Mouse (Mus musculus) CH12.LX (cell line): ENCODE measurements around the gene Tmc5. TPM values are rescaled to one million over a fixed set of nuclear protein-coding genes. Genes with fewer than 3 reads are reported as not detected.

ENCODE experiments used
- DNase-seq: peaks from one replicate; pipeline ENCODE4 v3.0.0-alpha.2; 2013; ENCODE audit errors: extremely low read depth
- H3K27ac ChIP-seq: 2 replicates; pipeline ENCODE4 v1.5.1; 2012; ENCODE audit warnings: low read depth, mild to moderate bottlenecking, control low read depth, moderate library complexity; ENCODE audit not compliant: insufficient read depth
- H3K27me3 ChIP-seq: replicated peaks from 2 replicates; pipeline ENCODE3; 2012; ENCODE audit warnings: inconsistent platforms
- H3K36me3 ChIP-seq, 2 experiments: replicated peaks in 1 of 2; 2 replicates each; pipeline versions ENCODE3 to v1.6.1; 2012; ENCODE audit warnings: inconsistent platforms in 1 of 2, low read length in 1 of 2, mild to moderate bottlenecking in 1 of 2, mixed read lengths in 1 of 2, moderate library complexity in 1 of 2; ENCODE audit not compliant: control insufficient read depth in 1 of 2, insufficient read depth in 1 of 2
- H3K4me1 ChIP-seq, 2 experiments: 2 replicates each; pipeline ENCODE4 v1.6.1; 2012; ENCODE audit warnings: inconsistent platforms in 1 of 2, moderate library complexity in 1 of 2; ENCODE audit not compliant: insufficient read depth in 2 of 2, control insufficient read depth in 1 of 2
- H3K4me2 ChIP-seq: 2 replicates; pipeline ENCODE4 v1.6.1; 2012; ENCODE audit warnings: low read depth, mild to moderate bottlenecking, control low read depth; ENCODE audit not compliant: poor library complexity, insufficient read depth, severe bottlenecking
- H3K4me3 ChIP-seq, 3 experiments: fragments of 150-350 bp in 1 of 3; sonication (generic) in 1 of 3; replicated peaks in 1 of 3; 2 replicates each; pipeline versions ENCODE3 to v1.5.1; 2011 to 2012; ENCODE audit warnings: low read depth in 2 of 3, low read length in 2 of 3, mild to moderate bottlenecking in 2 of 3, moderate library complexity in 2 of 3, control low read depth in 1 of 3, improper control_type of control experiment in 1 of 3, inconsistent platforms in 1 of 3, mixed read lengths in 1 of 3; ENCODE audit not compliant: poor library complexity in 1 of 3
- H3K79me2 ChIP-seq: replicated peaks from 2 replicates; pipeline ENCODE4 v1.6.1; 2012; ENCODE audit warnings: mild to moderate bottlenecking, moderate library complexity; ENCODE audit not compliant: control insufficient read depth, poor library complexity, insufficient read depth, severe bottlenecking; ENCODE audit errors: extremely low read depth
- H3K9ac ChIP-seq: 2 replicates; pipeline ENCODE4 v1.6.1; 2012; ENCODE audit warnings: low read depth, mild to moderate bottlenecking, control low read depth, moderate library complexity; ENCODE audit not compliant: insufficient read depth
- H3K9me3 ChIP-seq: replicated peaks from 2 replicates; pipeline ENCODE3; 2012; ENCODE audit warnings: low read length, inconsistent platforms, mixed read lengths
- CHD2 ChIP-seq: IDR thresholded peaks from 2 replicates; pipeline ENCODE4 v1.6.1; 2011; ENCODE audit warnings: low read length, improper control_type of control experiment
- E2F4 ChIP-seq: IDR thresholded peaks from 2 replicates; pipeline ENCODE4 v1.6.1; 2011; ENCODE audit warnings: low read depth, low read length, improper control_type of control experiment; ENCODE audit not compliant: insufficient replicate concordance
- ETS1 ChIP-seq: conservative IDR thresholded peaks from 2 replicates; pipeline ENCODE4 v1.6.1; 2012; ENCODE audit warnings: low read depth, mild to moderate bottlenecking, inconsistent platforms, low read length, improper control_type of control experiment, moderate library complexity
- HCFC1 ChIP-seq: IDR thresholded peaks from 2 replicates; pipeline ENCODE4 v1.6.1; 2012; ENCODE audit warnings: low read depth, mild to moderate bottlenecking, inconsistent platforms, low read length, improper control_type of control experiment
- IRF4 ChIP-seq: IDR thresholded peaks from 2 replicates; pipeline ENCODE4 v1.6.1; 2014; ENCODE audit warnings: low read depth, mild to moderate bottlenecking, inconsistent platforms, low read length, improper control_type of control experiment
- MAFK ChIP-seq: IDR thresholded peaks from 2 replicates; pipeline ENCODE4 v1.6.1; 2011; ENCODE audit warnings: low read length, improper control_type of control experiment; ENCODE audit not compliant: insufficient replicate concordance
- MAX ChIP-seq: IDR thresholded peaks from 2 replicates; pipeline ENCODE4 v1.6.1; 2011; ENCODE audit warnings: low read length, improper control_type of control experiment
- MYC ChIP-seq: IDR thresholded peaks from 2 replicates; pipeline ENCODE4 v1.6.1; 2011; ENCODE audit warnings: low read depth, mild to moderate bottlenecking, improper control_type of control experiment, low read length
- NELFE ChIP-seq: IDR thresholded peaks from 2 replicates; pipeline ENCODE4 v1.6.1; 2011; ENCODE audit warnings: low read depth, low read length, improper control_type of control experiment
- PAX5 ChIP-seq: IDR thresholded peaks from 2 replicates; pipeline ENCODE4 v1.6.1; 2012; ENCODE audit warnings: low read length, inconsistent platforms, mixed read lengths
- POLR2A ChIP-seq: IDR thresholded peaks from 2 replicates; pipeline ENCODE4 v1.6.1; 2011; ENCODE audit warnings: low read depth, mild to moderate bottlenecking, improper control_type of control experiment, low read length
- RCOR1 ChIP-seq: conservative IDR thresholded peaks from 2 replicates; pipeline ENCODE4 v1.6.1; 2012; ENCODE audit warnings: low read depth, mild to moderate bottlenecking, inconsistent platforms, low read length, improper control_type of control experiment
- USF1 ChIP-seq: IDR thresholded peaks from 2 replicates; pipeline ENCODE4 v1.6.1; 2014; ENCODE audit warnings: low read depth, mild to moderate bottlenecking, inconsistent platforms, low read length, improper control_type of control experiment
- dilution Hi-C: fragments of 300-500 bp; cut with MboI; formaldehyde crosslinking; loops from 2 replicates; pipeline ENCODE4 v1.14.3; 2020; ENCODE audit warnings: low sequenced_read_pairs; ENCODE audit not compliant: extremely low pct_unique_long_range_greater_than_20kb, extremely low pct_ligation_motif_present
- in situ Hi-C: fragments of 300-500 bp; cut with MboI; formaldehyde crosslinking; loops from 3 replicates; pipeline ENCODE4 v1.14.3; 2019; ENCODE audit warnings: low sequenced_read_pairs, low pct_ligation_motif_present, low pct_unique_long_range_greater_than_20kb, mixed read lengths
- polyA plus RNA-seq: library from polyadenylated mRNA; unstranded; fragments of >175 nt; gene quantifications from 2 replicates; pipeline ENCODE4 v1.2.1, GENCODE M21; 2012; ENCODE audit warnings: low read depth; ENCODE audit not compliant: insufficient read length
- total RNA-seq, 2 experiments: library from RNA; depleted of rRNA; stranded (reverse); fragments of 300-350 nt in 1 of 2; fragments of >200 nt in 1 of 2; gene quantifications; 2 replicates each; pipeline ENCODE4 v1.2.3; 2012 to 2014

Tmc5 gene
- total and polyA plus RNA-seq, 3 experiments = not detected

DNA sequence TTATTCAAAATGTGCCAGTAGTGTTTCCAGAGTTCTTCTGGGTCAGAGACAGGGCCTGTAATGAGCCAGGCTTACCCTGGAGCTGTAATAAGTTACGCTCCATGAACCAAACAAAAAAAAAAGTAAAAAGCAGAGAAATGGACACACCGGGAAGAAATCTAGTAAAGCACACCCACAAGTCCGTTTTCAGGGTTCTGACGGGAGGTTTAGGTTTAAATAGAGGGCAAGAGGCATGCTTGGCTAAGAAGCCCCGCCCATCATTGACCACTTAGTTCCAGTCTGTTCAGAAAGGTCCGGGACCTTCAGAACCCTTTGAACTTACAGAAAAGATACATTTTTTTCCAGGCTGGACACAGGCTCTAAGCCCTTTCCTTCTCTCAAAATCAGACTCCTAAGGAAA, 109.0 kb downstream of the Tmc5 start:
- Histone ChIP-seq H3K4me1 (peaks cover 3 to 24% of the 10 kb centered on the region in 2 experiments; a peak in 3 of 4 replicates), H3K4me3 (peak overlapping the region in 2 of 3 experiments; percentile 14 to 79), H3K4me2 (peak overlapping the region; percentile 69; the same call in 1 of the 2 replicates), H3K36me3 (peaks cover 5 to 6% of the 10 kb centered on the region in 2 experiments), H3K27ac (no peak overlapping the region), H3K79me2 (peaks cover 34% of the 10 kb centered on the region), H3K9ac (peak overlapping the region; percentile 35), H3K27me3 (no peaks in the 10 kb centered on the region), H3K9me3 (no peaks in the 10 kb centered on the region)
- dilution Hi-C loops (no loop called here), in situ Hi-C loops (no loop called here)
- TF ChIP-seq MYC (0 out of 2 replicates have a peak, but pooled peaks have one; percentile 10), HCFC1 (no peak)
- DNase-seq = no peak

DNA sequence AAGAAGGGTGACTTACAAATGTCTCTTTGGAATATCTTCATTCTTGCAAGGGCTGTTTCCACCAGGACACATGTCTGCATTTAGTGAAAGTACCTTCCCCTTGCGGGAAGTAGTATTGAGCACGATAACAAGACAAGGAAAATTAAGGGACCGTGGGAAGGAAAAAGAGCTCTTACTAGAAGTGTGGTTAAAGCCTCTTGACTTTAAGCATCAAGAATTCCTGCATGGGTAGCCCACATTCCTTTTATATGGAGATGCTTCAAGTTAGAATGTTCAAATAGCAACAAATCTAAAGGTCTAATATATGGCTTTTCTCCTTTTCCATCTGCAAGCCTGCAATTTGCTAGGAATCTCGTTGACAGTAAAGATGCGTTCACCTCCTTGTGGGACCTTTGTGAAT, 109.4 kb downstream of the Tmc5 start:
- in situ Hi-C loops (no loop called here), dilution Hi-C loops (no loop called here)
- Histone ChIP-seq H3K79me2 (peaks cover 32% of the 10 kb centered on the region), H3K27me3 (no peaks in the 10 kb centered on the region), H3K9ac (no peak overlapping the region), H3K36me3 (peaks cover 3% of the 10 kb centered on the region in 2 experiments), H3K9me3 (no peaks in the 10 kb centered on the region), H3K4me1 (peaks cover 3 to 23% of the 10 kb centered on the region in 2 experiments; a peak in 3 of 4 replicates), H3K4me3 (no peak overlapping the region), H3K4me2 (no peak overlapping the region), H3K27ac (no peak overlapping the region)
- DNase-seq = no peak
- TF ChIP-seq POLR2A (no peak), NELFE (no peak), IRF4 (no peak), MYC (no peak), E2F4 (no peak), USF1 (no peak)

GRCm38 (mm10) chr7:118707216-118707615, 110.1 kb downstream of the Tmc5 start:
- peaks cover 0 to 21% of the 10 kb centered on the region in 2 experiments; a peak in 2 of 4 replicates for H3K4me1 ChIP-seq

More at GRCm38 (mm10) chr7:118707216-118707615, 110.1 kb downstream of the Tmc5 start:
- Histone ChIP-seq H3K27ac (no peak overlapping the region), H3K27me3 (no peaks in the 10 kb centered on the region), H3K4me2 (no peak overlapping the region), H3K9ac (no peak overlapping the region), H3K4me3 (no peak overlapping the region), H3K79me2 (peaks cover 26% of the 10 kb centered on the region), H3K36me3 (no peaks in the 10 kb centered on the region), H3K9me3 (no peaks in the 10 kb centered on the region)
- no peak for DNase-seq
- no peak for TF ChIP-seq ETS1
- no peak for TF ChIP-seq RCOR1
- TF ChIP-seq MAX = no peak
- no peak for TF ChIP-seq MAFK
- TF ChIP-seq PAX5 = no peak
- no peak for TF ChIP-seq CHD2
- TF ChIP-seq HCFC1 = no peak
- in situ Hi-C loops (no loop called here), dilution Hi-C loops (no loop called here)
